Mouse (Mus musculus): ENCODE data around the gene Rfx7.

Rfx7 gene

DNA sequence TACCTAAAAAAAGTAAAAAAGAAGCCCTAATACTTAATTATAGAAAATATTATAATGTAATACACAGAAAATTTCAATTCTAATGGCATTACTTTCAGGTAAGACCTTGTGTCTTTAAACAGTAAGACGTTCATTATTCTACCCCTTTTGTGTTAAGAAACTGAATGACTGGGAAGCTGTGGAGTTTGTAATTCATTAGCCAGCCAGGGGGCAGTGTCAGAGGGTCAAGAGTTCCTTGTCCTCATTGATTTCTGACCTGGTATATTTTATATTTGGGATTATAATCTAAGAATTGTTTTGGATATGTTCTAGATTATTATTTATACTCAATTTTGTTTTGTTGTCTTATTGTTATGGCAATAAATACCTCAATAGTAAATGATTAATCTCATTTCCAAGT lies 5.0 kb downstream of the Rfx7 start:
- DNase-seq (ENCODE audit: low read depth, low spot score) = no peak

DNA sequence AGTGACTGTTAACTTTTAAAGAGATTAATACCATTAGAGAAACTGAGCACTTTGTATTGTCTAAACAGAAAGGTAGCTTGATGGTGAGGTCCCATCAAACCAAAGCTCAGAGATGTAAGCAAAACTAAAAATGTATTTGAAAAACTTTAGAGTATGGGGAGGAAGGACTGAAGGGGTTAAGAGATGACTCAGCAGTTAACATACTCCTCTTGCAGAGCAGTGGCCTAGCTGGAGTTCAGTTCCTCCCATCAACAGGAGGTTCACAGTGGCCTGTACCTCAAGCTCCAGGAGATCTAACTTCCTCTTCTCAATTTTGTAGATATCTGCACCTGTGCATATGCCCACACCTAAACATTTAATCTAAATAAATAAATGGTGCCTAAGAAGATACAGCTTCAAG lies 11.6 kb downstream of the Rfx7 start:
- DNase-seq (ENCODE audit: low read depth, low spot score) = peak; percentile 25

DNA sequence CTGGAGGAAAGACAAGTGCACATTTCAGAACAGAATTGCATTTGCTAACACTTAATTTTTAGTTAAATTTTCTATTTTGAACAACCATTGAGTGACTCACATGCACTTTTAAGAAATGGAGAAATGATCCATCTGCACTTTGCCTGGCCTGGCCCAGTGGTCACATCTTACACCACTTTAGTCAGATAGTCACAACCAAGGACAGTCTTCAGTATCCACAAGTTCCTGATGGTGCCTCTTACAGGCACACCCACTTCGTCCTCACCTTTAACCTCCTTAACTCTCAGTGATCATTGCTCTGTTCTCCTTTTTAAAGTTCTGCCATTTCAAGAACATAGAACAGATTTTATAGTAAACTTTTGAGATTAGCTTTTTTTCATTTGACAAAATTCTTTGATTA lies 26.7 kb downstream of the Rfx7 start:
- DNase-seq (ENCODE audit: low read depth, low spot score) = no peak

- no peak for DNase-seq (ENCODE audit: low read depth, low spot score)
These were observed 28.3 kb downstream of the Rfx7 start for GRCm38 (mm10) chr9:72560316-72560715.

GRCm38 (mm10) chr9:72563277-72563676 lies 31.2 kb downstream of the Rfx7 start:
- no peak for DNase-seq (ENCODE audit: low read depth, low spot score)

GRCm38 (mm10) chr9:72567116-72567515 lies 35.1 kb downstream of the Rfx7 start:
- no peak for DNase-seq (ENCODE audit: low read depth, low spot score)

DNA sequence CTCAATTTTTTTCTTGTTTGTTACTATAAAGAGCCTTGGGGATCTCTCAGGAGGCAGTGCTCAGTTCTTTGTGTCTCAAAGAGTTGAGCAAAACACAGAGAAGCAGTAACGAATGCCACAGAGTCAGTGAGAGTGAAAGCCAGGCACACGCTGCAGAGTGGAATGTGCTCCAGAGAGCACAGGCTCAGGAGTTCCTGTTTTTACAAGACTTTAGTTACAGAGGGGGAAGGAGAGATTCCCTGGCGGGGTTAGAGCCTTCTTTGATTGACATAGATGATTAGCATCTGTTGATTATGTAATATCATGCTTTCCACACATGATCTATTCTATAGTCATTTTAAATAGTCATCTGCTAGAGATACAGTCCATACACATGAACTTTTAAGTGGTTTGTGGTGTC lies 48.2 kb downstream of the Rfx7 start:
- DNase-seq (ENCODE audit: low read depth, low spot score) = no peak

DNA sequence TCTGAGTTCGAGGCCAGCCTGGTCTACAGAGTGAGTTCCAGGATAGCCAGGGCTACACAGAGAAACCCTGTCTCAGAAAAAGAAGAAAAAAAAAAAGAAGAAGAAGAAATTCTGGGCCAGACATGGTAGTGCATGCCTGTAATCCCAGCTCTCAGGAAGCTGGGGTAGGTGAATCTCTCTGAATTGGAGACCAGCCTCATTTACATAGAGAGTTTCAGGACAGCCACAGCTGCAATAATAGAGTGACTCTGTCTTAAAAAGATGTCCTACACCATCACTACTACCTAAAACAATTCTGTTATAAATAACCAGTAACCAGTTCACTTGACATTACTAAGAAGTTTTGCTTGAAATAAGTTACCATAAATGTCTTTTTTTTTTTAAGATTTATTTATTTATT lies 58.8 kb downstream of the Rfx7 start:
- no peak for DNase-seq (ENCODE audit: low read depth, low spot score)

DNA sequence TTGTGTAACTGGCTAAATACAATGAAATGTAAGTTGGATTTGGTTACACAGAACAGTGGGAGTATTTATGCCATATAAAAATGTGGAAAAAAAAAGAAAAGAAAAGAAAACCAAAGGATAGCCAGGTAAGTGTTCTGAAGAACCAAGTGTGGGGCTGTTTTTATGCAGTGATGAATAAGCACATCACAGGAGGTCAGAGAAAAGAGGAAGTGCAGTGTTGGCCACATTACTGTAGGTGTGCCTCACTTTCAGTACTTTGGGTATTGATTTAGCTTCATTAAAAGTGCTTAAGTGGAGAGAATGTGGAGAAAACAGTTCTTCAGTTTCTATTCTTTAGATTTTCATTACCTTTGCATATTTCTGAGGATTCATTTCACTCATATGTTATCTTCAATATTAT lies 60.0 kb downstream of the Rfx7 start:
- no peak for DNase-seq (ENCODE audit: low read depth, low spot score)

DNA sequence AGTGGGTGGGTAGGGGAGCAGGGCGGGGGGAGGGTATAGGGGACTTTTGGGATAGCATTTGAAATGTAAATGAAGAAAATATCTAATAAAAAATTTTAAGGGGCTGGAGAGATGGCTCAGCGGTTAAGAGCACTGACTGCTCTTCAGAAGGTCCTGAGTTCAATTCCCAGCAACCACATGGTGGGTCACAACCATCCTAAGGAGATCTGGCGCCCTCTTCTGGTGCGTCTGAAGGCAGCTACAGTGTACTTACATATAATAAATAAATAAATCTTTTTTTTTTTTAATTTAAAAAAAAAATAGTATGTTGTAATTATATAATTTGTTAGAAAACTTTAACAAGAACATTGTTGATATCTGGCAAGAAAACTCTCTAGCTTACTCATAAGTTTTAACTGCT lies 62.6 kb downstream of the Rfx7 start:
- peak; percentile 67 for DNase-seq (ENCODE audit: low read depth, low spot score)

GRCm38 (mm10) chr9:72600142-72600541 lies 68.1 kb downstream of the Rfx7 start:
- DNase-seq (ENCODE audit: low read depth, low spot score) = no peak

- no peak for DNase-seq (ENCODE audit: low read depth, low spot score)
These were observed 77.7 kb downstream of the Rfx7 start for GRCm38 (mm10) chr9:72609771-72610170.

GRCm38 (mm10) chr9:72613884-72614283 lies 81.8 kb downstream of the Rfx7 start:
- DNase-seq (ENCODE audit: low read depth, low spot score) = no peak

DNA sequence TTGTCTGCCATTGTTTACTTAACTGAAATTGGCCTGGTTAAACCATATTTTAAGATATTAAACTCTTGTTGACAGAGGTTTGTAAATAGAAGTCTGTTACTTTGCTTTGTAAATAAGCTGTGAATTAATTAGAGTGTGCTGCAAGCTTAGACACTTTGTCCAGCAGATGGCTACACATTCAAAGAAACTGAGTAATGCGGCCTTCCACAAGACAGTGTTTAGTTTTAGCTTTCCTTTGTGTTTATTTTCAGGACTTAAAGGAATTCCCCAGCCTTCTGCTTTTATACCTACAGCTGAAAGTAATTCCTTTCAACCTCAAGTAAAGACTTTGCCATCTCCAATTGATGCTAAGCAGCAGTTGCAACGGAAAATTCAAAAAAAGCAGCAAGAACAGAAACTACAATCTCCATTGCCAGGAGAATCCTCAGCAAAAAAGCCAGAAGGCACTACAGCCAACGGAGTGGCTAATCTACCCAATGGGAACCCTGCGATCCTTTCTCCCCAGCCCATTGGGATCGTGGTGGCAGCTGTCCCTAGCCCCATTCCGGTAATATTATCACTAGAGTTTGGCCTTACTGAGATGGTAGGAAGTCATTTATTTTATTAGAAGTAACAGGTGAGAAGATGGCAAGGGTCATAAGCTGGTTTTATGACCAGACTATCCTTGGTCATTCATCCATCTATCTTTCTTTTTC lies 82.9 kb downstream of the Rfx7 start:
- DNase-seq (ENCODE audit: low read depth, low spot score) = peak; percentile 48

DNA sequence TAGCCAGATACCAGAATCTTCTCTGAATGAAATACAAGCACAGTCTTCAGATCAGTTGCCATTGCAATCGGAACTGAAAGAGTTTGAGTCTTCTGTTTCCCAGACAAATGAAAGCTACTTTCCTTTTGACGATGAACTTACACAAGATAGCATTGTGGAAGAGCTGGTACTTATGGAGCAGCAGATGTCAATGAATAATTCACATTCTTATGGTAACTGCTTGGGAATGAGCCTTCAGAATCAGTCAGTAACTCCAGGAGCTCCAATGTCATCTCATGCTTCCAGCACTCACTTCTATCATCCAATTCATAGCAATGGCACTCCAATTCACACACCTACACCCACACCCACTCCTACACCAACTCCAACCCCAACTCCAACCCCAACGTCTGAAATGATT lies 86.0 kb downstream of the Rfx7 start:
- DNase-seq (ENCODE audit: low read depth, low spot score) = no peak

DNA sequence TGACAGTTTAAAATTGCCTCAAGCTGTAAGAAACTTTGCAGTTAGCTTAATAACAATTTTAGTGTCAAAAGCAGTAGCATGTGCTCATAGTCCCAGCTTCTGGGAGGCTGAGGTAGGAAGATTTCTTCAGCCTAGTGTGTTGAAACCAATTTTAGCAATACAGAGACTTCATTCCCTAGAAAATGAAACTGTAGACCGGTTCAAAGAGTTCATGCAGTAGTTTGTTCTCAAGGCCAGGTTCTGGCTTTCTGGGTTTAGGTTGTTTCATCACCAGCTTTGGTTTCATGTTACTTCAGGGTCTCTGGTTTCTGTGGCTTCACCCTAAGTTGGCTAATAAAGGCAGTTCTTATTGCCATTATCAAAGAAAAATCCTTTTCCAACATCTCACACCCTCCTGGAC lies 91.6 kb downstream of the Rfx7 start:
- DNase-seq (ENCODE audit: low read depth, low spot score) = no peak

GRCm38 (mm10) chr9:72627598-72627997 lies 95.6 kb downstream of the Rfx7 start:
- no peak for DNase-seq (ENCODE audit: low read depth, low spot score)

DNA sequence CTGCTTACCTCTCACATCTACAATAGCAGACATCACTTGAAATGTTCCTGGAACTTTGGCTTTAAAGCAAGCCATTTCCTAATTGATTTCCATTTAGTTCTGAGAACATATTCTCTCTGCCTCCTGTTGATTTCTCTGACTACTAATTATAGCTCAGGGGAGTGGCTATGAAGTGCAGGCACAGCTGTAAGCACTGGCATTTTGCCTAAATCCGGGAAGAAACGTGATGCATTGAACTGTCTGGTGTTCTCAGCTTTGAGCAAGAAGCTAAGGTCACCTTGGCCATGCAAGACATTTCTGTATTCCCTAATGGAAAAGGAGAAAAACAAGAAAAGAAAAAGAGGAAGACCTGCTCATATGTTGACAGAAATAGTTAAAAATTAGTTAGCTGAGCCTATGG lies 96.6 kb downstream of the Rfx7 start:
- peak; percentile 49 for DNase-seq (ENCODE audit: low read depth, low spot score)

GRCm38 (mm10) chr9:72632198-72632597 lies 100.2 kb downstream of the Rfx7 start:
- DNase-seq (ENCODE audit: low read depth, low spot score) = no peak

GRCm38 (mm10) chr9:72635134-72635533 lies 103.1 kb downstream of the Rfx7 start:
- DNase-seq (ENCODE audit: low read depth, low spot score) = peak; percentile 75

DNA sequence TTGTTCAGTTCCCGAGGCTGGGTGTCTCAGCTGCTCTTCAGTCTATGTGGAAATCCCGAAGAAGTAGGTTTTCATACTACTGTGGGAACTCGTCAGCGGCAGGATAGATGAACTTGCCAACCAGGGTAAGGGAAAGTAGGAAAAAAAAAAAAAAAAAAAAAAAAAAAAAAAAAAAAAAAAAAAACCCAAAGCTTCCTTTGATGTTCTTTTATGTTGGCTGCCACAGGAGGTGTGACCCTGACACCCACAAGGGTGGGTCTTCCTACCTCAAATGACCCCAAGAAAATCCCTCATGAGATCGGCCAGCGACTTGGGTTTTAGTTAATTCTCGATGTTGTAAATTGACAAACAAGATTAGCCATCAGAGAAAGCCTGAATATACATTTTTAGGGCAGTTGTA lies 104.5 kb downstream of the Rfx7 start:
- DNase-seq (ENCODE audit: low read depth, low spot score) = no peak

DNA sequence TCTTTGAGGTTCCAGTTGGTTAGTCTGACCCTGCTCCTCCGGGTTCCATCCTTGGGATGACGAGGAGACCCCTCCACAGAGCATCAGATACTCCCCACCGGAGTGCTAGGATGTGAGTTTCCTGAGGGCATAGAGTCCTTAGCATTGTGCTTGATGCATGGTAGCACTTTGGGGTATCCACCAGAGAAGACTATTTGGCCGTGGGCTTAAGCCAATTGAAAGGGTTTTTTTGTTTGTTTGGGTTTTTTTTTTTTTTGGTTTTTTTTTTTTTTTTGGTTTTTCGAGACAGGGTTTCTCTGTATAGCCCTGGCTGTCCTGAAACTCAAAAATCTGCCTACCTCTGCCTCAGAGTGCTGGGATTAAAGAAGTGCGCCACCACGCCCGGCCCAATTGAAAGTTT lies 105.2 kb downstream of the Rfx7 start:
- no peak for DNase-seq (ENCODE audit: low read depth, low spot score)

- DNase-seq (ENCODE audit: low read depth, low spot score) = peak; percentile 86
These were observed 107.2 kb downstream of the Rfx7 start for GRCm38 (mm10) chr9:72638951-72639842.

All from 3T3-L1 (cell line).